Mouse (Mus musculus) heart, embryonic 13.5 days (tissue): ENCODE data around the gene Rab31. TPM values are rescaled to one million over a fixed set of nuclear protein-coding genes. Genes with fewer than 3 reads are reported as not detected.

Source experiments
- polyA plus RNA-seq: library from polyadenylated mRNA; unstranded; fragments of >200 nt; fragmentation: Nextera tagmentation; extraction: Ambion mirVana; gene quantifications from 2 replicates; pipeline ENCODE4 v1.2.1, GENCODE M21; 2015

Gene Rab31
- polyA plus RNA-seq, 1 experiment from 2014 or later: 23.9 TPM

Other genes starting within 250 kb of the Rab31 start
- 0.09 TPM in 2 replicates for gene Tmem232, start 232.0 kb downstream of the Rab31 start, polyA plus RNA-seq
- gene Vapa, start 159.2 kb downstream of the Rab31 start, polyA plus RNA-seq: 132 and 153 TPM in 2 replicates
- 0.10 TPM in 1 of 2 replicates, not detected in the other for gene Txndc2, start 130.6 kb downstream of the Rab31 start, polyA plus RNA-seq
- 28.1 and 28.7 TPM in 2 replicates for gene Ppp4r1, start 9.8 kb upstream of the Rab31 start, polyA plus RNA-seq
- gene Ralbp1, start 113.0 kb upstream of the Rab31 start, polyA plus RNA-seq: 43.9 and 46.6 TPM in 2 replicates
- gene Twsg1, start 178.5 kb upstream of the Rab31 start, polyA plus RNA-seq: 87.4 and 94.7 TPM in 2 replicates